Mouse (Mus musculus): ENCODE results near the gene 2700049A03Rik.

DNA sequence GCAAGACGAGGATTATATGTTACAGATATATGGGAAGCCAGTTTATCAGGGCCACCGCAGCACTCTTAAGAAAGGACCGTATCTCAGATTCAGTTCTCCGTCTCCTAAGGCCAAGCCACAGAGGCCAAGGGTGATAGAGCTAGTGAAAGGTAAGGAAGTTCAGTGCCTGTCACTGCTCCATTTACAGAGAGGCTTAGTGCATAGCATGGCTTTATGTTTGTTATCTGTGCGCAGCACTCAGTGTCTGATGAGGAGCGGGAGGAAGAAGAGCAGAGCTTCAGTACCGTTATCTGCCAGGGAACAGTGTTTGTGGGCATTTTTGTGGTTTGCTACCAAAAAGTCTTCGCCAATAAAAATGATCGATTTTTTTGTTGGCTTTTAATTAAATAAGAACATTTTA lies 27.8 kb downstream of the 2700049A03Rik start:
- TF ChIP-seq CTCF (conservative IDR thresholded peaks at IDR 0.05; ENCODE audit: insufficient read depth, insufficient read length, low read depth, low read length) (no peak), POLR2A (IDR thresholded peaks at IDR 0.05; ENCODE audit: low read depth, low read length) (no peak)

Data from kidney, adult 2 months (tissue).